Mouse (Mus musculus) erythroblast, embryonic 14.5 days (primary cell): ENCODE measurements around the gene Asgr1. TPM values are rescaled to one million over a fixed set of nuclear protein-coding genes. Genes with fewer than 3 reads are reported as not detected.
"Not testable (repeated sequence)": the region's sequence is repeated elsewhere in the genome, so short reads cannot be mapped to it uniquely, and the experiment has no call there.

Experiments
- H3K27me3 ChIP-seq: 2 replicates; pipeline ENCODE4 v1.6.1; 2012; ENCODE audit warnings: inconsistent platforms; ENCODE audit not compliant: control insufficient read depth
- H3K36me3 ChIP-seq: 2 replicates; pipeline ENCODE4 v1.6.1; 2012; ENCODE audit warnings: mild to moderate bottlenecking, inconsistent platforms; ENCODE audit not compliant: control insufficient read depth
- H3K4me1 ChIP-seq: 2 replicates; pipeline ENCODE4 v1.6.1; 2012; ENCODE audit warnings: inconsistent platforms; ENCODE audit not compliant: control insufficient read depth
- H3K4me3 ChIP-seq: replicated peaks from 2 replicates; pipeline ENCODE3; 2012; ENCODE audit warnings: moderate library complexity, mild to moderate bottlenecking, inconsistent platforms
- H3K9me3 ChIP-seq: 2 replicates; pipeline ENCODE4 v1.6.1; 2012; ENCODE audit warnings: low read length, inconsistent platforms, mixed read lengths; ENCODE audit not compliant: control insufficient read depth
- GATA1 ChIP-seq: IDR thresholded peaks from 2 replicates; pipeline ENCODE4 v1.6.1; 2012; ENCODE audit warnings: low read length, inconsistent platforms, mixed read lengths
- TAL1 ChIP-seq: IDR thresholded peaks from 3 replicates; pipeline ENCODE4 v1.6.1; 2012; ENCODE audit warnings: low read length, inconsistent platforms, mixed read lengths
- polyA plus RNA-seq: library from polyadenylated mRNA; stranded (reverse); fragments of >175 nt; gene quantifications from 2 replicates; pipeline ENCODE4 v1.2.3, GENCODE M21; 2012

The Asgr1 gene
- polyA plus RNA-seq, result not detected in 2 replicates

DNA sequence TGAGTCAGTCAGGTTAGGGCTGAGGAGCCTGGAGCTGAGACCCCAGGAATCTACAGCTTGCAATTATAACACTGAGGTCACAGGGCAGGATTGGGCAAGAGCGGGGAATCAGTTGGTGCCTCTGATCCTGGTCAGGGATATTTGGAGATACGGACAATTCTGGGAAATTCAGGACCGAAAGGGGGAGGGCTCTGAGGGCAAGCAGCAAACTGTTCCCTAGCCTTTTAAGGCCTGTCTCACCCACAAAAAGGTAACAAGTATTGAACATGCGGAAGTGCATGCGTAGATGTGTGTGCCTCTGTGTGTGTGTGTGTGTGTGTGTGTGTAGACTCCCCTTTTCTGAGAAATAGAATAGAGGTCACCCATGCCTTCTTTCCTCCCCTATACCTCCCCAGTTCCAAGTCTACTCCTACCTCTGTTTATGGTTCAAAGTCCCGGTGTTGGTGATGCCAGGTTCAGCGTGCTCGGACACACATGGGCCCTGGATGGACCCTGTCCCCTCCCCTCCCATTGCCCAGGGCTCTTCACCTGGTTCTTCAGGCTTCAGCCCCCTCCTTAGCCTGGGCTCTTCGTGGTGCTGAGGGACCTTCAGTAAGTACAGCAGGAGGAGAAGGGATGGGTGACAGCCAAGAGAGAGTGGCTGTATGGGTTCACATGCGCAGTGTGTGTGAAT lies at the start of gene Asgr1:
Gene Asgr1 (plus strand): TSS at position 188 of the 673 bp plus-strand sequence.
- H3K4me3 ChIP-seq, result no peak within 1 kb of the TSS
- peaks cover 6% of the 10 kb centered on the region for H3K4me1 ChIP-seq
- no peaks in the 10 kb centered on the region for H3K9me3 ChIP-seq
- H3K27me3 ChIP-seq, result no peaks in the 10 kb centered on the region
- TF ChIP-seq TAL1, result no peak
- H3K36me3 ChIP-seq, result no peaks in the 10 kb centered on the region

DNA sequence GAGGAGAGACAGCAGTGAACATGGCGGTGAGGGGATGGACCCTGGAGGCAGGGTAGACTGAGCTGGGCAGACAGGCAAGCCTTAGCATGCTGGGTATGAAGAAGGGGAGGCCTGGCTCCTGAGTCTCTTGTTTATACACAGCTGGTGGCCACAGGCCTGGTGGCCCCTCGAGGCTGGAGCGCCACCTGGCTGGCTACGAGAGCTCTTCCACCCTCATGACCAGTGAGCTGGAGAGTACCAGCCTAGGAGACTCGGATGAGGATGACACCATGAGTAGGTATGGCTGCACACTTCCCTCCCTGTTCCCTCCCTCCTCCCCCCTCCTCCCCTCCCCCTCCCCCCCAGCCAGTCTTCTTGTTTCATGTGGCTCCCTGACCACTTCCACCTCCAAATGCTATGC lies 48.4 kb upstream of the Asgr1 start:
- H3K9me3 ChIP-seq, result no peaks in the 10 kb centered on the region
- H3K4me3 ChIP-seq, result no peak overlapping the region
- no peak for TF ChIP-seq GATA1
- TF ChIP-seq TAL1, result no peak
- H3K27me3 ChIP-seq, result no peaks in the 10 kb centered on the region
- H3K4me1 ChIP-seq, result peaks cover 21% of the 10 kb centered on the region
- H3K36me3 ChIP-seq, result peaks cover 61% of the 10 kb centered on the region

DNA sequence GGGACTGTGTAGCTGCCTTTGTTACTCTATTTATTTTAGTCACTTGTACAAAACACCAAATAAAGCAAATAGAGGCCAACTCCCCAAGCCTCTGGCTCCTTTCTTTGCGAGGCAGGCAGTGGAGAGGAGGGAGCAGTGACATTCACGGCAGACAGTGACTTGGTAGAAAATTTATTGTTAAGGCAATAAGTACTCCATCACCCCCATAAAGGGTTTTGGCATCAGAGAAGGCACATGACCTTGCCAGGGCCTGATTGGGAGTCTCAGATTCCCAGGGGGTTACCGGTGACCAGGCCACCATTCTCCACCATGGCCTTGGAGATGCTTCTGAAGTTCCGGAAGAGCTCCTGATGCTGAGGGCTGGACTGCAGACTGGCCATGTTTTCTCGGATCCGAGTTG lies 43.9 kb upstream of the Asgr1 start:
- no peaks in the 10 kb centered on the region for H3K9me3 ChIP-seq
- H3K4me3 ChIP-seq, result no peak overlapping the region
- peaks cover 94% of the 10 kb centered on the region for H3K36me3 ChIP-seq
- no peaks in the 10 kb centered on the region for H3K27me3 ChIP-seq
- peaks cover 16% of the 10 kb centered on the region for H3K4me1 ChIP-seq
- TF ChIP-seq GATA1 (no peak), TAL1 (no peak)

DNA sequence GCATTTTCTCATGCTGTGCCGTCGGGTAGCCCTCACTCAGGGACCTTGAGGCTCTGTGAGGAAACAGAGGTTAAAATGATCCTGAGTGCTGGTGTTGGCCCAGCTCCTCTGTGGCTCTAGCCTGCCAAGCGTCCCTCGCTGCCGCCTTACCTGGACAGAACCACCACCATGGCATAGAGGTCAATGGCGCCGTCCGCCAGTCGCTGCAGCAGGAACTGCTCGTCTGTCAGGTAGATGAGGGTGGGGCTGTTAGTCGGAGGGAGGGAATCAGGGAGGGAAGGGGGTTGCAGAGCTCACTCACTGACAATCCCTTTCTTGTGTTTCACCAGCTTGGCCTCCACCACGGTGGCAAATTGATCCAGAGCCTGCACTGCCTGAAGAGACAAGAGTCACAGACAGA lies 43.3 kb upstream of the Asgr1 start:
- TF ChIP-seq TAL1, result no peak
- no peak for TF ChIP-seq GATA1
- Histone ChIP-seq H3K27me3 (no peaks in the 10 kb centered on the region), H3K4me1 (peaks cover 21% of the 10 kb centered on the region), H3K4me3 (no peak overlapping the region), H3K9me3 (no peaks in the 10 kb centered on the region), H3K36me3 (peaks cover 89% of the 10 kb centered on the region)

DNA sequence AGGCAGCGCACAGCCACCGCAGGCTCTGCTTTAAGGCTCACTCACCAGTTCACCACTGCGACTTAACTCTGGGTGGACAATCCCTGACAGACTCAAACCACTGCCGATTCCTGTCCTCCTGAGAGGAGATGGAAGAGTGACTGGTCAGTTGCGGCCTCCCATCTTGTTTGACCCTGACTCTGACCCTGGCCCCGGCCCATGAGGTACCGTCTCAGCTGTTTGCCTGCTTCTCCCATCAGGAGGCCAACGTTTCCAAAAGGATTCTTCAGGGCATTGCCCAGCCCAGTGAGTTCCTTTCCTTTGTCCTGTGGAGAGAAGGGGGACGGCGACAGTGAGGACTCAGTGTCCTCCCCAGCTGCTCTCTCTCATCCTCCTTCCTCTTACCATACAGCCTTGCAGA lies 42.9 kb upstream of the Asgr1 start:
- H3K4me3 ChIP-seq, result no peak overlapping the region
- TF ChIP-seq GATA1, result no peak
- no peaks in the 10 kb centered on the region for H3K27me3 ChIP-seq
- no peaks in the 10 kb centered on the region for H3K9me3 ChIP-seq
- peaks cover 86% of the 10 kb centered on the region for H3K36me3 ChIP-seq
- H3K4me1 ChIP-seq, result peaks cover 24% of the 10 kb centered on the region

DNA sequence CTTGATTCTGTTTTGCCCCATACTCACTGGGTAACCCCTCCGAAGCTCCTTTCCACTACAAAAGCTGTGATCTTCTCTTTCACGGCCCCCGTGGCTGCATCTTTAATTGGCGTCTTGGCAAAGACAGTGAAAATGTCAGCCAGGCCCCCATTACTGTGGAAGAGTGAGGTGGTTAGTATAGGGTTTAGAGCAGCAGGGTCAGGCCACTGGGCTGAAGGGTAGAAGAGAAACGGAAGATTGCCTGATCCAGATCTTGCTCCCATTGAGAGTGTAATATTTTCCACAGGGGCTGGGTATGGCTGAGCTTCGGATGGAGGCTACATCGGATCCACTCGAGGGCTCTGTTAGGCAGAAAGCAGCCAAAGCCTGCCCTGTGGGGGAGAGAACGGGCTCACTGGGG lies 41.0 kb upstream of the Asgr1 start:
- peaks cover 66% of the 10 kb centered on the region for H3K36me3 ChIP-seq
- peaks cover 34% of the 10 kb centered on the region for H3K4me1 ChIP-seq
- H3K9me3 ChIP-seq, result no peaks in the 10 kb centered on the region
- H3K4me3 ChIP-seq, result no peak overlapping the region
- TF ChIP-seq GATA1, result no peak
- TF ChIP-seq TAL1, result no peak
- H3K27me3 ChIP-seq, result no peaks in the 10 kb centered on the region

DNA sequence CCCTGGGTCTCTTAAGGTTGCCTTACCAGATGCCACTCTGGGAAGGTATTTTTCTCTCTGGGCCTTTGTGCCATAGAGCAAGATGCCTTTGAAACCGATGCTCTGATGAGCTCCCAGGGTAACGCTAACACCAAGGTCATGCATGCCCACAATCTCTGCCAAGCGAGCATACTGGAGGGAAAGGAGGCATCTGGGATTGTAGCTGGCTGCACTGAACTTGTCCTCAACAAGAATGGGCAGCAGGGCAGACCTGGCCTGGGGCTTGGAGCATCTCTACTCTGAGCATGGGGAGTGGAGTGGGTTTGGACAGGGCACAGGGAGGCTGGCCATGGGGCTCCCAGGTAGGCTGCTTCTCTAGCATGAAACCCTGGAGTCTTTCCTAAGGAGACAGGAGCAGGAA lies 40.5 kb upstream of the Asgr1 start:
- no peak for TF ChIP-seq TAL1
- TF ChIP-seq GATA1, result no peak

DNA sequence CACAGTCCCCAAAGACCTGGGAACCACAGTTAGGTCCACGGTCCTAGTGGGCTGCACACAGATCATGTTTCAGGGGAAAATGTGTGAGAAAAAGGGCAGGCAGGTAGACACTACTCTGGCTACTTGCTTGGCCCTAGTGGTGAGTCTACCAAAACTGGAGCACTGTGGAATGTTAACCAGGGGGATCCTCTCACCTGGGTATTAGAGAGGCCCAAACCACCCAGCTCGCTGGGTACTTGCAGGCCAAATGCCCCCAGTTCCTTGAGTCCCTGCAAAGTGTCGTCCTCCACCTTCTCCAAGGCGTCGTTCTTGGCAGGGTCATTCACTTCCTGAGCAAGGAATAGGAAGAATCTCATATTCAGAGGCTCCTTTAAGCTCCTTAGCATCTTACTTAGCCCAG lies 39.8 kb upstream of the Asgr1 start:
- TF ChIP-seq GATA1 (no peak), TAL1 (no peak)
- Histone ChIP-seq H3K36me3 (peaks cover 55% of the 10 kb centered on the region), H3K4me3 (peak overlapping the region; percentile 81), H3K4me1 (peaks cover 44% of the 10 kb centered on the region), H3K27me3 (no peaks in the 10 kb centered on the region), H3K9me3 (no peaks in the 10 kb centered on the region)

More for the DNA sequence above, 40.5 kb upstream of the Asgr1 start:
- H3K4me1 ChIP-seq, result peaks cover 38% of the 10 kb centered on the region
- H3K4me3 ChIP-seq, result no peak overlapping the region
- peaks cover 61% of the 10 kb centered on the region for H3K36me3 ChIP-seq
- no peaks in the 10 kb centered on the region for H3K9me3 ChIP-seq
- H3K27me3 ChIP-seq, result no peaks in the 10 kb centered on the region

DNA sequence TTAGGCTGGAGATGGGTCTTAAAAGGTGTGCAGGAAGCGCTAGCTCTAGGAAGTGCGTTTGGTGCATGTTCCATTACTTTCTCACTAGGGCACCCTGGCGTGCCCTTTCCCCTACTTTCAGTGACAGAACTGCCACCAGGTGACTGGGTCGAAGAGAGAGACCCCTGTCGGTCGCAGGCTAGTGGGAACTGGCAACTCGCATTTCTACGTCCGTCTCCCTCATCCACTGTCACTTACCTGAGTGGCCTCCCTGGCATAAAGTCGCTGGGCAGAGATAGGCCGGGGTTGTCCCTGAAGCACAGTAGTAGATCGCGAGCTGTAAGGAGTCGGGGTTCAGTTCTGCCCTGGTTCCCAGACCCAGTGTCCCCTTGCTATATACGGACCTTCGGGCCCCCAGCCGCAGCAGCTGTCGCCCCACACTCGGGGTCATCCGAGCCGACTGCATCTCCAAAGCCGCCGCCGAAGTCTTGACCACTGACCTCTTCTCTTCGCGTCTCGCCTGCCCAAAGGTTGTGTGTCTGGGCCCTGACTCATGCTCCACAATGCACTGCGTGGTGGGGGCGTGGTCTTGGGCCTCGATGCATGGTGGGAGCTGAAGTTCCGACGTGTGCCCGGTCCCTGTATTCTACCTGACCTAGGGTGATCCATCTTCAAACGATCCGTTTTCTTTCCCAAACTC lies 38.9 kb upstream of the Asgr1 start, which contains the start of gene Acadvl:
Gene Acadvl (minus strand): TSS at position 532 of the 679 bp plus-strand sequence.
- H3K4me1 ChIP-seq, result peaks cover 49% of the 10 kb centered on the region
- no peak for TF ChIP-seq TAL1
- TF ChIP-seq GATA1, result no peak
- no peaks in the 10 kb centered on the region for H3K27me3 ChIP-seq
- H3K4me3 ChIP-seq, result peak within 1 kb of the TSS; percentile 81
- peaks cover 45% of the 10 kb centered on the region for H3K36me3 ChIP-seq
- no peaks in the 10 kb centered on the region for H3K9me3 ChIP-seq

DNA sequence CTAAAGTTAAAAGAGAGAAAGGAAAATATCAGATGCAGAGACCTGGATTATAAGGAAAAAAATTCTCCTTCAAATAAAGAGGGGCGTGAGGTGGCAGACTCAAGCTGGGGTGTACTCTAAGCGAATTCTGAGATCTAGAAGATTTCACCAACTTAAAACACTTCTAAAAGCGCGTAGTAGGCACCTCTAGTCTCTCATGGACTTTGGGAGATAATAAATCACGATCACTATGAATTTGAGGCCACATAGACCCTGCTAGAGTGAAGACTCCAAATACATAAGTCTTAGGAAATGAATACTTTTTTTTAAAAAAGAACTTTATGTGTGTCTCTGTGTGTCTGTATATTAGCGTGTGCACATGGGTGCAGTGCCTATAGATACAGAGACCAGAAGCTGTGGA lies 38.2 kb upstream of the Asgr1 start:
- H3K9me3 ChIP-seq, result no peaks in the 10 kb centered on the region
- H3K4me1 ChIP-seq, result peaks cover 55% of the 10 kb centered on the region
- TF ChIP-seq GATA1, result no peak
- no peak for TF ChIP-seq TAL1
- H3K27me3 ChIP-seq, result no peaks in the 10 kb centered on the region
- peak overlapping the region; percentile 81 for H3K4me3 ChIP-seq
- H3K36me3 ChIP-seq, result peaks cover 38% of the 10 kb centered on the region

DNA sequence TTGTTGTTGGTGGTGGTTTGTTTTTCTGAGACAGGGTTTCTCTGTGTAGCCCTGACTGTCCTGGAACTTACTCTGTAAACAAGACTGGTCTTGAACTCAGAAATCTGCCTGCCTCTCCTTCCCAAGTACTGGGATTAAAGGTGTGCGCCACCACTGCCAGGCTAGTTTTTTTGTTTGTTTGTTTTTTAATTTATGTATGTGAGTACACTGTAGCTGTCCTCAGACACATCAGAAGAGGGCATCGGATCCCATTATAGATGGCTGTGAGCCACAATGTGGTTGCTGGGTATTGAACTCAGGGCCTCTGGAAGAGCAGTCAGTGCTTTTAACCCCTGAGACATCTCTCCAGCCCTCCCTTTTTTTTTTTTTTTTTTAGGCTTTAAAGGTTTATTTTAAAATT lies 37.7 kb upstream of the Asgr1 start:
- H3K4me1 ChIP-seq, result peaks cover 60% of the 10 kb centered on the region
- not testable (repeated sequence) for H3K4me3 ChIP-seq, H3K9me3 ChIP-seq, H3K27me3 ChIP-seq
- peaks cover 34% of the 10 kb centered on the region for H3K36me3 ChIP-seq
